Comparison of ENCODE assay signal across 14 mouse cellular contexts in the genomic region with DNA sequence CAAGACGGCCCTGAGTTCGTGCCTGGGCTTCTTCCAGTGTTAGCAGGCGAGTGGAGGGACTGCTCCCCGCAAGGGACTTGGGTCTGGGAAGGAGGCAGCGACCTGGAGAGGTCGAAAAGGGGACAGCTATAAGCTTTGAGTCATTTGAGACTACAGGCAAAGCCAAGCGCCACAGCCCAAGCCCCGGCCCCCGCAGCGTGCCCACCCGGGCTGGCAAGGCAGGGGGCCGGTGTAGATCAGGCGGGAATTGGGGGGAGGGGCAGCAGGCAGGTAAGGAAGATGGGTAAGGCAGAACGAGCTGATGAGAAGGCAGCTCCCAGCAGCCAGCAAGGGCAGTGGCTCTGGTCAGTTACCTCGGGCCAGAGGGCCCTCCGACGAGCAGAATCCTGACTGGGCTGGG. TPM values are rescaled to one million over a fixed set of nuclear protein-coding genes. Genes with fewer than 3 reads are reported as not detected.
DNase-seq lines count a peak whose midpoint lies in the region; ATAC-seq and TF ChIP-seq lines count a peak whose summit lies in the region.
"Had no signal": no experiment of that assay in that cellular context is flagged by ENCODE, and none has a peak within 500 bp of the region (broad histone marks: within the 10 kb centered on the region; RNA-seq: fewer than 3 reads in every experiment).

No protein-coding gene starts in this region.

- peak overlapping the region; percentile 60 for H3K9ac ChIP-seq in kidney, embryonic 16.5 days (replicated peaks; ENCODE audit: low read length)
- H3K9ac ChIP-seq in intestine, embryonic 14.5 days (ENCODE audit: low read length) = peak overlapping the region; percentile 4; the same call in 1 of the 2 replicates
- peak overlapping the region; percentile 31; the same call in 1 of the 2 replicates for H3K9ac ChIP-seq in stomach, postnatal 0 days (ENCODE audit: low read length)

- peak overlapping the region; percentile 76 for H3K27ac ChIP-seq in kidney, embryonic 16.5 days (ENCODE audit: low read length)
- peak overlapping the region; percentile 24; the same call in 1 of the 2 replicates for H3K27ac ChIP-seq in intestine, embryonic 14.5 days (ENCODE audit: low read depth)
- H3K27ac ChIP-seq in stomach, postnatal 0 days (replicated peaks) = no peak overlapping the region
- H3K27ac ChIP-seq: heart, adult 2 months had no signal

- no peak for TF ChIP-seq EP300 in stomach, postnatal 0 days (optimal IDR thresholded peaks at IDR 0.05)

- DNase-seq in kidney, postnatal 25 days = no peak
- DNase-seq in testis, postnatal 10 days (ENCODE audit: low spot score) = peak; percentile 53
- no peak for DNase-seq in testis, postnatal 14 days (ENCODE audit: low spot score)
- DNase-seq in intestine, embryonic 14.5 days (ENCODE audit: low spot score) = no peak
- no peak for DNase-seq in stomach, postnatal 0 days (ENCODE audit: low spot score)
- DNase-seq in adrenal gland, postnatal 36 days = no peak
- no peak for DNase-seq in layer of hippocampus, postnatal 36 days
- DNase-seq: adrenal gland, adult 8-10 months; cerebellum, adult 11 months; heart, adult 2 months; kidney, adult 8-10 months had no signal

- peak overlapping the region; percentile 17 for H3K4me3 ChIP-seq in kidney, embryonic 16.5 days (ENCODE audit: low read length)
- no peak overlapping the region for H3K4me3 ChIP-seq in intestine, embryonic 14.5 days (ENCODE audit: low read depth, low read length)
- H3K4me3 ChIP-seq in stomach, postnatal 0 days (ENCODE audit: low read depth, low read length) = no peak overlapping the region
- H3K4me3 ChIP-seq: heart, adult 2 months; megakaryocyte, embryonic 14.5 days had no signal

- H3K4me1 ChIP-seq in kidney, embryonic 16.5 days (ENCODE audit: insufficient read depth, low read length) = peaks cover 30% of the 10 kb centered on the region
- H3K4me1 ChIP-seq in intestine, embryonic 14.5 days (replicated peaks; ENCODE audit: control insufficient read depth, insufficient read depth, low read length) = peaks cover 13% of the 10 kb centered on the region
- H3K4me1 ChIP-seq in stomach, postnatal 0 days (replicated peaks; ENCODE audit: control insufficient read depth, insufficient read depth) = no peaks in the 10 kb centered on the region
- H3K4me1 ChIP-seq: megakaryocyte, embryonic 14.5 days had no signal

- H3K4me2 ChIP-seq in kidney, embryonic 16.5 days (replicated peaks; ENCODE audit: low read depth, low read length) = peak overlapping the region; percentile 38
- peak overlapping the region; percentile 35 for H3K4me2 ChIP-seq in intestine, embryonic 14.5 days (ENCODE audit: low read length)
- peak overlapping the region; percentile 33 for H3K4me2 ChIP-seq in stomach, postnatal 0 days (replicated peaks; ENCODE audit: low read depth)

- peaks cover 52% of the 10 kb centered on the region for H3K36me3 ChIP-seq in kidney, embryonic 16.5 days (ENCODE audit: insufficient read depth, low read length)
- H3K36me3 ChIP-seq in intestine, embryonic 14.5 days (ENCODE audit: control insufficient read depth, insufficient read depth, low read length) = peaks cover 61% of the 10 kb centered on the region
- peaks cover 19% of the 10 kb centered on the region; the same call in 1 of the 2 replicates for H3K36me3 ChIP-seq in stomach, postnatal 0 days (ENCODE audit: control insufficient read depth, insufficient read depth, low read length)

- H3K27me3 ChIP-seq in kidney, embryonic 16.5 days (ENCODE audit: insufficient read depth, low read length) = no peaks in the 10 kb centered on the region
- no peaks in the 10 kb centered on the region for H3K27me3 ChIP-seq in intestine, embryonic 14.5 days (replicated peaks; ENCODE audit: control insufficient read depth, insufficient read depth, low read length)
- H3K27me3 ChIP-seq in stomach, postnatal 0 days (ENCODE audit: control insufficient read depth, insufficient read depth, low read length) = no peaks in the 10 kb centered on the region

- no peaks in the 10 kb centered on the region for H3K9me3 ChIP-seq in kidney, embryonic 16.5 days (ENCODE audit: low read length)
- no peaks in the 10 kb centered on the region for H3K9me3 ChIP-seq in intestine, embryonic 14.5 days (ENCODE audit: control insufficient read depth, low read length)
- H3K9me3 ChIP-seq in stomach, postnatal 0 days (ENCODE audit: control insufficient read depth, low read length) = no peaks in the 10 kb centered on the region
- H3K9me3 ChIP-seq: megakaryocyte, embryonic 14.5 days had no signal

- ATAC-seq in kidney, embryonic 16.5 days (ENCODE audit: low FRiP score, low TSS enrichment) = peak; percentile 7; the same call in 1 of the 2 replicates
- no peak for ATAC-seq in intestine, embryonic 14.5 days (replicated peaks; ENCODE audit: low FRiP score, low TSS enrichment, low read depth)
- no peak for ATAC-seq in stomach, postnatal 0 days (ENCODE audit: low FRiP score, low TSS enrichment)

- no peak for TF ChIP-seq CTCF in stomach, postnatal 0 days (IDR thresholded peaks at IDR 0.05; ENCODE audit: low read depth)

- WGBS in kidney, embryonic 16.5 days = 15% methylated on average over 17 of the region's 17 CpGs
- 33% methylated on average over 17 of the region's 17 CpGs for WGBS in intestine, embryonic 14.5 days
- 30% methylated on average over 17 of the region's 17 CpGs for WGBS in stomach, postnatal 0 days

RNA-seq across cellular contexts. Expression of a gene that starts 8.5 kb away (rescaled TPM):
- 12.0 and 14.9 TPM in 2 replicates for polyA plus RNA-seq in kidney, embryonic 16.5 days (2015; fragmentation: Nextera tagmentation; extraction: Ambion mirVana)
- polyA plus RNA-seq in intestine, embryonic 14.5 days (2014; fragmentation: Nextera tagmentation; extraction: Ambion mirVana) = 10.7 and 11.9 TPM in 2 replicates
- 1.5 and 1.6 TPM in 2 replicates for polyA plus RNA-seq in stomach, postnatal 0 days (2015; fragmentation: Nextera tagmentation; extraction: Ambion mirVana)
- total RNA-seq in adrenal gland, postnatal 36 days (2021) = 1 to 10 TPM; 2.5 to 2.9 TPM
- 100 to 1,000 TPM; 104 to 111 TPM for total RNA-seq in layer of hippocampus, postnatal 36 days (2021)

RNA-seq across cellular contexts. Expression of a gene that starts 25.6 kb away (rescaled TPM):
- 18.0 and 20.6 TPM in 2 replicates for polyA plus RNA-seq in kidney, embryonic 16.5 days (2015; fragmentation: Nextera tagmentation; extraction: Ambion mirVana)
- polyA plus RNA-seq in intestine, embryonic 14.5 days (2014; fragmentation: Nextera tagmentation; extraction: Ambion mirVana) = 45.0 and 48.5 TPM in 2 replicates
- polyA plus RNA-seq in stomach, postnatal 0 days (2015; fragmentation: Nextera tagmentation; extraction: Ambion mirVana) = 66.4 and 75.7 TPM in 2 replicates
- 10 to 100 TPM; 27.1 to 28.3 TPM for total RNA-seq in adrenal gland, postnatal 36 days (2021)
- 1 to 10 TPM; 3.3 to 3.7 TPM for total RNA-seq in layer of hippocampus, postnatal 36 days (2021)

RNA-seq across cellular contexts. Expression of a gene that starts 25.7 kb away (rescaled TPM):
- 12.0 and 16.6 TPM in 2 replicates for polyA plus RNA-seq in kidney, embryonic 16.5 days (2015; fragmentation: Nextera tagmentation; extraction: Ambion mirVana)
- polyA plus RNA-seq in intestine, embryonic 14.5 days (2014; fragmentation: Nextera tagmentation; extraction: Ambion mirVana) = 15.2 and 15.7 TPM in 2 replicates
- 2.2 and 2.3 TPM in 2 replicates for polyA plus RNA-seq in stomach, postnatal 0 days (2015; fragmentation: Nextera tagmentation; extraction: Ambion mirVana)
- total RNA-seq in adrenal gland, postnatal 36 days (2021) = 1 to 10 TPM; 7.8 to 8.5 TPM
- 1 to 10 TPM; 5.7 to 6.9 TPM for total RNA-seq in layer of hippocampus, postnatal 36 days (2021)

RNA-seq across cellular contexts. Expression of a gene that starts 33.0 kb away (rescaled TPM):
- 21.1 and 27.6 TPM in 2 replicates for polyA plus RNA-seq in kidney, embryonic 16.5 days (2015; fragmentation: Nextera tagmentation; extraction: Ambion mirVana)
- polyA plus RNA-seq in intestine, embryonic 14.5 days (2014; fragmentation: Nextera tagmentation; extraction: Ambion mirVana) = 1.3 TPM in 2 replicates
- polyA plus RNA-seq in stomach, postnatal 0 days (2015; fragmentation: Nextera tagmentation; extraction: Ambion mirVana) = 0.42 and 0.68 TPM in 2 replicates
- total RNA-seq in adrenal gland, postnatal 36 days (2021) = under 1 TPM in 1 of 2 experiments, not detected in 1; 0.53 TPM
- under 1 TPM in 1 of 2 experiments, not detected in 1; 0.73 TPM for total RNA-seq in layer of hippocampus, postnatal 36 days (2021)
- total RNA-seq: heart, adult 2 months; MEL had no signal
- polyA plus RNA-seq: heart, adult 2 months had no signal

RNA-seq across cellular contexts. Expression of a gene that starts 33.2 kb away (rescaled TPM):
- 47.0 and 48.1 TPM in 2 replicates for polyA plus RNA-seq in kidney, embryonic 16.5 days (2015; fragmentation: Nextera tagmentation; extraction: Ambion mirVana)
- polyA plus RNA-seq in intestine, embryonic 14.5 days (2014; fragmentation: Nextera tagmentation; extraction: Ambion mirVana) = 36.9 and 38.5 TPM in 2 replicates
- 30.2 and 30.9 TPM in 2 replicates for polyA plus RNA-seq in stomach, postnatal 0 days (2015; fragmentation: Nextera tagmentation; extraction: Ambion mirVana)
- total RNA-seq in adrenal gland, postnatal 36 days (2021) = 10 to 100 TPM; 46.2 to 55.4 TPM
- 10 to 100 TPM; 46.4 to 50.1 TPM for total RNA-seq in layer of hippocampus, postnatal 36 days (2021)

Comparison
In these comparisons a context has a peak if more than half of its experiments do, and no peak if none do; other contexts are left out.
1. H3K9ac ChIP-seq: peak in every context shown above with its lines; median percentile 60 in kidney, embryonic 16.5 days; 31 in stomach, postnatal 0 days; 4 in intestine, embryonic 14.5 days.